Mouse (Mus musculus): ENCODE measurements around the gene Tenm2. TPM values are rescaled to one million over a fixed set of nuclear protein-coding genes. Genes with fewer than 3 reads are reported as not detected.

Tenm2 gene
- total RNA-seq, 2 experiments from 2014 or later = 2.3 to 3.5 TPM

GRCm38 (mm10) chr11:36698268-36698667 is 537.5 kb downstream of the Tenm2 start:
- no peak for DNase-seq (ENCODE audit: low spot score in 2 of 2)

GRCm38 (mm10) chr11:36697816-36698215 is 537.9 kb downstream of the Tenm2 start:
- DNase-seq (ENCODE audit: low spot score in 2 of 2) = no peak

- DNase-seq (ENCODE audit: low spot score in 2 of 2) = no peak
These were observed 538.6 kb downstream of the Tenm2 start for GRCm38 (mm10) chr11:36697021-36697639.

- no peak for DNase-seq (ENCODE audit: low spot score in 2 of 2)
These were observed 541.0 kb downstream of the Tenm2 start for GRCm38 (mm10) chr11:36694810-36695209.

- DNase-seq (ENCODE audit: low spot score in 2 of 2) = no peak
These were observed 543.1 kb downstream of the Tenm2 start for GRCm38 (mm10) chr11:36692637-36693036.

GRCm38 (mm10) chr11:36690826-36691225 is 544.9 kb downstream of the Tenm2 start:
- no peak for DNase-seq (ENCODE audit: low spot score in 2 of 2)

GRCm38 (mm10) chr11:36686253-36686652 is 549.5 kb downstream of the Tenm2 start:
- DNase-seq (ENCODE audit: low spot score in 2 of 2) = no peak

GRCm38 (mm10) chr11:36679361-36679760 is 556.4 kb downstream of the Tenm2 start:
- no peak for DNase-seq (ENCODE audit: low spot score in 2 of 2)

GRCm38 (mm10) chr11:36678542-36678941 is 557.2 kb downstream of the Tenm2 start:
- DNase-seq (ENCODE audit: low spot score in 2 of 2) = no peak

- DNase-seq (ENCODE audit: low spot score in 2 of 2) = no peak
These were observed 557.7 kb downstream of the Tenm2 start for GRCm38 (mm10) chr11:36678057-36678396.

- no peak for DNase-seq (ENCODE audit: low spot score in 2 of 2)
These were observed 558.3 kb downstream of the Tenm2 start for GRCm38 (mm10) chr11:36677321-36678056.

GRCm38 (mm10) chr11:36676446-36677284 is 559.1 kb downstream of the Tenm2 start:
- DNase-seq (ENCODE audit: low spot score in 2 of 2) = no peak

GRCm38 (mm10) chr11:36674902-36675422 is 560.8 kb downstream of the Tenm2 start:
- no peak for DNase-seq (ENCODE audit: low spot score in 2 of 2)

- no peak for DNase-seq (ENCODE audit: low spot score in 2 of 2)
These were observed 561.6 kb downstream of the Tenm2 start for GRCm38 (mm10) chr11:36674141-36674540.

GRCm38 (mm10) chr11:36671196-36671595 is 564.6 kb downstream of the Tenm2 start:
- no peak for DNase-seq (ENCODE audit: low spot score in 2 of 2)

- DNase-seq (ENCODE audit: low spot score in 2 of 2) = no peak
These were observed 571.7 kb downstream of the Tenm2 start for GRCm38 (mm10) chr11:36664026-36664425.

GRCm38 (mm10) chr11:36663571-36663970 is 572.2 kb downstream of the Tenm2 start:
- no peak for DNase-seq (ENCODE audit: low spot score in 2 of 2)

GRCm38 (mm10) chr11:36653656-36654323 is 582.0 kb downstream of the Tenm2 start:
- no peak for DNase-seq (ENCODE audit: low spot score in 2 of 2)

- no peak for DNase-seq (ENCODE audit: low spot score in 2 of 2)
These were observed 588.6 kb downstream of the Tenm2 start for GRCm38 (mm10) chr11:36647179-36647578.

GRCm38 (mm10) chr11:36635082-36635481 is 600.7 kb downstream of the Tenm2 start:
- DNase-seq (ENCODE audit: low spot score in 2 of 2) = no peak

GRCm38 (mm10) chr11:36632201-36632600 is 603.6 kb downstream of the Tenm2 start:
- no peak for DNase-seq (ENCODE audit: low spot score in 2 of 2)

Measured in adrenal gland, postnatal 4 days (tissue).